Mouse (Mus musculus) small intestine, adult 2 months (tissue): ENCODE measurements around the gene Pld4. TPM values are rescaled to one million over a fixed set of nuclear protein-coding genes. Genes with fewer than 3 reads are reported as not detected.

ENCODE experiments used
- H3K27ac ChIP-seq: fragments of 200-500 bp; 2 replicates; pipeline ENCODE4 v1.5.1; 2012; ENCODE audit warnings: low read depth, low read length, control low read depth, inconsistent platforms; ENCODE audit not compliant: insufficient read depth
- H3K27me3 ChIP-seq: fragments of 200-500 bp; 2 replicates; pipeline ENCODE4 v1.6.1; 2012; ENCODE audit warnings: mild to moderate bottlenecking, moderate library complexity, low read length, inconsistent platforms; ENCODE audit not compliant: control insufficient read depth, insufficient read depth
- H3K36me3 ChIP-seq: fragments of 200-500 bp; 2 replicates; pipeline ENCODE4 v1.6.1; 2012; ENCODE audit warnings: mild to moderate bottlenecking, low read length, control low read depth, inconsistent platforms; ENCODE audit not compliant: control insufficient read depth, insufficient read depth
- H3K4me1 ChIP-seq: fragments of 200-500 bp; 2 replicates; pipeline ENCODE4 v1.6.1; 2012; ENCODE audit warnings: low read length, inconsistent platforms, mixed read lengths; ENCODE audit not compliant: control insufficient read depth, insufficient read depth, insufficient read length
- H3K4me3 ChIP-seq: fragments of 200-500 bp; 2 replicates; pipeline ENCODE4 v1.5.1; 2012; ENCODE audit warnings: low read depth, mild to moderate bottlenecking, control low read depth, inconsistent platforms, low read length, moderate library complexity
- CTCF ChIP-seq: fragments of 200-500 bp; IDR thresholded peaks from 2 replicates; pipeline ENCODE4 v1.5.1; 2012; ENCODE audit warnings: low read depth, mild to moderate bottlenecking, control low read depth, inconsistent platforms, low read length, moderate library complexity, mixed read lengths; ENCODE audit not compliant: insufficient replicate concordance, insufficient read length; ENCODE audit errors: extremely low read depth
- POLR2A ChIP-seq: fragments of 200-500 bp; IDR thresholded peaks from 2 replicates; pipeline ENCODE4 v1.6.1; 2012; ENCODE audit warnings: low read depth, mild to moderate bottlenecking, control low read depth, inconsistent platforms, low read length, moderate library complexity
- WGBS: fragments of 180-500 bp; shearing (Covaris S2); methylation state at CpG from one replicate; pipeline ENCODE4 v1.1.7; 2018; 5-methylcytosine and 5-hydroxymethylcytosine counted together
- polyA plus RNA-seq: library from polyadenylated mRNA; depleted of rRNA; stranded (reverse); fragments of >200 nt; gene quantifications from 2 replicates; pipeline ENCODE4 v1.2.3, GENCODE M21; 2012

The Pld4 gene
- polyA plus RNA-seq, 1 experiment = 28.2 TPM

- Histone ChIP-seq H3K4me1 (peaks cover 10% of the 10 kb centered on the region), H3K27me3 (peaks cover 9% of the 10 kb centered on the region), H3K27ac (no peak overlapping the region), H3K36me3 (no peaks in the 10 kb centered on the region), H3K4me3 (no peak overlapping the region)
- TF ChIP-seq CTCF (no peak), POLR2A (no peak)
- WGBS = 39% methylated on average over 17 of the region's 17 CpGs
Measured at GRCm38 (mm10) chr12:112796551-112797510, 36.4 kb downstream of the Pld4 start.

DNA sequence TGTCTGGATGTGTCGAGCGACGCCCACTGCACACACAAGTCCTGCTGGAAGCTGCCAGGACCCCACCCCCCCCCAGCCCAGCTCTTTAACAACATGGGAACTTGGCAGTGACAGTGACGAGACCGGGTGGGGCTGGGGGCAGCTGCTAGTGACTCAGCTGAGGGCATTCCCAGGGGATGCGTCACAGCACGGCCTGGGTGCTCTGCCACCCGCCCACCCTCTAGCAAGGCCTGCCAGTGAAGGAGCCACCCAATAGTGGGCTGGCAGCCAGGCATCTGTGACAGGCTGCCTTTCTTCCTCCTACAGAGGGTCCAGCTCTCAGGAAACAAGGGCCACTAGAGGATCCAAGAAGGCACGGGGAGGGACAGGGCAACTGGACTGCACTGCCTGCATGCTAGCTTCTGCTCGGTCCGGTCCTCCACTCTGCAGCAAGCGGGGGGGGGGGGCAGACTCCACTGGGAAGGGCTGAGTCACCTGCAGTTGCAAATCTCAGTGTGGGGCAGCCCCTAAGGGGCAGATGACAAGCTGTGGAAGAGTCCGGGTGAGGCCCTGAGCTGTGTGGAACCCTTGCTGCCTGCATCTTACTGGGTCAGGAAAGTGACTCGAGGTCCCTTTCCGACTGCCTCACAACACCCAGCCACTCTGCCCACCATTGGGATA, 37.3 kb downstream of the Pld4 start:
- Histone ChIP-seq H3K27ac (peak overlapping the region; percentile 7; the same call in 1 of the 2 replicates), H3K4me1 (peaks cover 17% of the 10 kb centered on the region)
- WGBS = 19% methylated on average over 15 of the region's 15 CpGs

GRCm38 (mm10) chr12:112798332-112798681, 37.9 kb downstream of the Pld4 start:
- peaks cover 24% of the 10 kb centered on the region for H3K27me3 ChIP-seq
- H3K36me3 ChIP-seq = no peaks in the 10 kb centered on the region

More for the DNA sequence above, 37.3 kb downstream of the Pld4 start:
- Histone ChIP-seq H3K27me3 (peaks cover 19% of the 10 kb centered on the region), H3K4me3 (no peak overlapping the region), H3K36me3 (no peaks in the 10 kb centered on the region)
- TF ChIP-seq POLR2A (no peak), CTCF (no peak)

DNA sequence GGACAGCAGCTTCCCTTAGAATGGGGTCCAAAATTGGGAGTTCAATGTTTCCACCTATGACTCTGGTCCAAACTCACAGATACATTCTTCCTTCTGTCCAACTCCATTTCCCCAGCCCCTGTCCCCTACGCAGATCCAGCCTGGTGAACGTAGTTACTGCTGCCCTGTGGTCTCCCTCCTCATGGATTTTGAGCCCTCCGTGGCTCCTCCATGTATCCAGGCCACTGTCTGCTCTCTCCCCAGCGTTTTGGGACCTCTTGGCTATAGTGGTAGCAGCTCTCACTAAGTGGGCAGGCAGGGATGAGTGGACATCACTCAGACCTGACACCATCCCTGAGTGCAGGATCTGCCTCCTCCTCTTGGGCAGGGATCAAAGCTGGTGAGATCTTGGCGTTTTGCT, 38.3 kb downstream of the Pld4 start:
- WGBS = 66% methylated on average over 5 of the region's 5 CpGs
- H3K27ac ChIP-seq = no peak overlapping the region
- no peak for TF ChIP-seq CTCF
- no peak for TF ChIP-seq POLR2A
- peaks cover 26% of the 10 kb centered on the region for H3K27me3 ChIP-seq
- H3K36me3 ChIP-seq = no peaks in the 10 kb centered on the region
- peaks cover 15% of the 10 kb centered on the region for H3K4me1 ChIP-seq
- no peak overlapping the region for H3K4me3 ChIP-seq

More at GRCm38 (mm10) chr12:112798332-112798681, 37.9 kb downstream of the Pld4 start:
- peak overlapping the region; percentile 7; the same call in 1 of the 2 replicates for H3K27ac ChIP-seq
- peaks cover 17% of the 10 kb centered on the region for H3K4me1 ChIP-seq
- no peak for TF ChIP-seq CTCF
- no peak for TF ChIP-seq POLR2A
- H3K4me3 ChIP-seq = no peak overlapping the region
- 21% methylated on average over 5 of the region's 5 CpGs for WGBS

DNA sequence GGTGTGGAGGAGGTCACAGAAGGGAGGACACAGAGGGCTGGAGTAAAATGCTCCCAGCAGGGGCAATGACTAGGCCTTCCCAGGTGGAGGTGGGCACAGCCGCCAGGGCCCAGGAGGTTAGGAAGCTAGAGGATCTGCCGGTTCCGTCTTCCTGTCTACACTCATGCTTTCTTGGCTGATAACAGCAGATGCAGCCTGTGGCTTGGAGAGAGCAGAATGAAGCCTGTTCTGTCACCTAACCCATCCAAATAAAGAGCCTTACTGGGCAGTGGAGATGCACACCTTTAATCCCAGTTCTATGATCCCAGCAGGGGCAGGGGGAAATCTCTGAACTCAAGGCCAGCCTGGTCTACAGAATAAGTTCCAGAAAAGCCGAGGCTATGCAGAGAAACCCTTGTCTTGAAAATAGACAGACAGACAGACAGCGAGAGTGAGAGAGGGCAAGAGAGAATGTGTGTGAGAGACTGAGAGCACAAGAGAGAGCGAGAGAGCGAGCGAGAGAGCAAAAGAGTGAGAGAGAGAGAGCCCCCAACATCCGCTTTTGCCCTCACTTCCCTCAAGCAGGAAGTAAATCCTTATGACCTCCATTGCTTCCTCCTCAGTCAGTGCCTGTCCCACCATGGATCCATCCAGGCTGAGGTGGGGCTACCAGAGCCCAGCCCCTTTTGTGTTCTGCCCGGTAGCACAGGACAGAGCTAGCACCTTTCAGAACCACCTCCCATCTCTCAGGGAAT, 38.9 kb downstream of the Pld4 start:
- Histone ChIP-seq H3K27me3 (peaks cover 26% of the 10 kb centered on the region), H3K4me1 (peaks cover 11% of the 10 kb centered on the region), H3K4me3 (no peak overlapping the region), H3K27ac (no peak overlapping the region), H3K36me3 (no peaks in the 10 kb centered on the region)
- no peak for TF ChIP-seq CTCF
- TF ChIP-seq POLR2A = no peak
- WGBS = 87% methylated on average over 10 of the region's 10 CpGs

DNA sequence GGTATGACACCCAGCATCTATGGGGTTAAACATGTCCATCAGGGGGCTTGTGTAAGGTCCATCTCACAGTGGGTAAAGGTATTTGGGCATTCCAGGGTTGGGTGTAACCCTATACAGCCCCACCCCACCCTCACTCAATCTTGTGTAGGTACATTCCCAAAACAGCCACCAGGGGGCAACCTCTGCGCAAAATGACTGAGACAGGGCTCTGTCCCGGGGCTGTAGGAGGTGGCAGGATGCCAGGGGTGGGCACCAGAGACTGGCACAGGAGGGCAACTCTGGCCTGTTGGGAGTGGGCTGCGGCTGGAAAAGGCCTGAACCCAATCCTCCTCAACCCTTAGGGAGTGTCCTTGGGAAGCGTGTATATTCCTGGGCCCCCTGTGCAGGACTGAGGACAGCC, 40.0 kb downstream of the Pld4 start:
- H3K27ac ChIP-seq = no peak overlapping the region
- TF ChIP-seq CTCF (peak; percentile 80; the same call in 1 of the 2 replicates), POLR2A (no peak)
- H3K4me1 ChIP-seq = peaks cover 11% of the 10 kb centered on the region
- no peak overlapping the region for H3K4me3 ChIP-seq
- H3K27me3 ChIP-seq = peaks cover 26% of the 10 kb centered on the region
- 18% methylated on average over 4 of the region's 4 CpGs for WGBS
- no peaks in the 10 kb centered on the region for H3K36me3 ChIP-seq
